Comparison of ENCODE assay signal across 10 mouse cellular contexts in genomic region chrX:169883536-169884272, GRCm38 (mm10).
DNase-seq lines count a peak whose midpoint lies in the region; ATAC-seq and TF ChIP-seq lines count a peak whose summit lies in the region.
"Had no signal": no experiment of that assay in that cellular context is flagged by ENCODE, and none has a peak within 500 bp of the region (broad histone marks: within the 10 kb centered on the region; RNA-seq: fewer than 3 reads in every experiment).

No protein-coding gene starts in this region.

- no peak overlapping the region; the same call in 1 of the 2 replicates for H3K4me3 ChIP-seq in layer of hippocampus, adult 2 months
- H3K4me3 ChIP-seq in midbrain, embryonic 13.5 days (replicated peaks), result 0 out of 2 replicates have a peak overlapping the region, but pooled peaks have one; percentile 8

- WGBS in midbrain, embryonic 13.5 days, result 38% methylated on average over 8 of the region's 8 CpGs

- peak; percentile 75 for TF ChIP-seq CTCF in layer of hippocampus, adult 2 months (conservative IDR thresholded peaks at IDR 0.05)

- peak overlapping the region; percentile 77; the same call in 1 of the 2 replicates for H3K27ac ChIP-seq in layer of hippocampus, adult 2 months
- H3K27ac ChIP-seq in midbrain, embryonic 13.5 days, result no peak overlapping the region

- H3K9ac ChIP-seq in midbrain, embryonic 13.5 days (replicated peaks), result no peak overlapping the region

- peaks cover 19% of the 10 kb centered on the region for H3K4me1 ChIP-seq in midbrain, embryonic 13.5 days (replicated peaks)

- no peak for ATAC-seq in midbrain, embryonic 13.5 days

- peaks cover 6% of the 10 kb centered on the region; the same call in 1 of the 2 replicates for H3K27me3 ChIP-seq in midbrain, embryonic 13.5 days

- no peaks in the 10 kb centered on the region for H3K36me3 ChIP-seq in midbrain, embryonic 13.5 days

- H3K4me2 ChIP-seq in midbrain, embryonic 13.5 days (replicated peaks), result peak overlapping the region; percentile 30

- DNase-seq in cerebellum, adult 9-11 months, result peak; percentile 33
- no peak for DNase-seq in cerebellum, adult 8-10 months
- DNase-seq in layer of hippocampus, adult 2 months (ENCODE audit: low spot score in 2 of 2), result no peak
- no peak for DNase-seq in layer of hippocampus, adult 11-12 months (ENCODE audit: low spot score)
- peak; percentile 37 for DNase-seq in NIH3T3 (ENCODE audit: low read depth)
- no peak for DNase-seq in layer of hippocampus, adult 8-10 months (ENCODE audit: low spot score in 2 of 2)
- DNase-seq in thymus, postnatal 10 days (ENCODE audit: low spot score in 2 of 2), result no peak
- DNase-seq: heart, postnatal 10 days; lung, postnatal 10 days had no signal

- H3K9me3 ChIP-seq in midbrain, embryonic 13.5 days, result no peaks in the 10 kb centered on the region

Comparison
In these comparisons a context has a peak if more than half of its experiments do, and no peak if none do; other contexts are left out.
1. DNase-seq: peak in cerebellum, adult 9-11 months (single experiment) and NIH3T3 (single experiment); none in cerebellum, adult 8-10 months (single experiment), layer of hippocampus, adult 2 months (0 of 2), layer of hippocampus, adult 11-12 months (single experiment), layer of hippocampus, adult 8-10 months (0 of 2) and thymus, postnatal 10 days (0 of 2).